Mouse (Mus musculus) B cell, adult 2 months (primary cell): Measurements from ENCODE around the gene Rasgrp1.
A peak's percentile ranks its signal among the peaks of the same experiment; 100 is the strongest.

Experiments
- DNase-seq, 2 experiments: peaks; one replicate each; pipeline ENCODE4 v3.0.0; 2022

Gene Rasgrp1

GRCm38 (mm10) chr2:117249255-117250000 is 93.4 kb downstream of the Rasgrp1 start, which contains the start of gene Fam98b:
Gene Fam98b (plus strand): TSS chr2:117249739.
- DNase-seq, result peak; percentile 95

GRCm38 (mm10) chr2:117241953-117242352 is 100.8 kb downstream of the Rasgrp1 start:
- DNase-seq, result no peak

GRCm38 (mm10) chr2:117231257-117231656 is 111.5 kb downstream of the Rasgrp1 start:
- peak; percentile 80 to 82 for DNase-seq

- DNase-seq, result no peak
Measured at GRCm38 (mm10) chr2:117230261-117230660, 112.5 kb downstream of the Rasgrp1 start.
